Mouse (Mus musculus) MEL (cell line): ENCODE results near the gene Nudt3. TPM values are rescaled to one million over a fixed set of nuclear protein-coding genes. Genes with fewer than 3 reads are reported as not detected.

ENCODE experiments used
- DNase-seq: peaks from one replicate; pipeline ENCODE4 v3.0.0; 2011; ENCODE audit warnings: low read depth, low spot score
- H3K27ac ChIP-seq: 2 replicates; pipeline ENCODE4 v1.5.1; 2012; ENCODE audit warnings: low read depth, mild to moderate bottlenecking, control low read depth, low read length, moderate library complexity; ENCODE audit not compliant: control insufficient read depth
- H3K27me3 ChIP-seq, 2 experiments: fragments of 150-350 bp in 1 of 2; sonication (generic) in 1 of 2; 2 replicates each; pipeline ENCODE4 v1.6.1; 2012; ENCODE audit warnings: low read length in 2 of 2, mild to moderate bottlenecking in 2 of 2, improper control_type of control experiment in 1 of 2, moderate library complexity in 1 of 2; ENCODE audit not compliant: insufficient read depth in 2 of 2, control insufficient read depth in 1 of 2
- H3K36me3 ChIP-seq, 2 experiments: 2 replicates each; pipeline ENCODE4 v1.6.1; 2012 to 2014; ENCODE audit warnings: low read length in 2 of 2, improper control_type of control experiment in 1 of 2, inconsistent platforms in 1 of 2, mild to moderate bottlenecking in 1 of 2; ENCODE audit not compliant: insufficient read depth in 2 of 2, control insufficient read depth in 1 of 2
- H3K4me1 ChIP-seq, 2 experiments: fragments of 150-350 bp in 1 of 2; sonication (generic) in 1 of 2; 2 replicates each; pipeline ENCODE4 v1.6.1; 2012; ENCODE audit warnings: low read length in 2 of 2, improper control_type of control experiment in 1 of 2, mild to moderate bottlenecking in 1 of 2; ENCODE audit not compliant: insufficient read depth in 2 of 2, control insufficient read depth in 1 of 2
- H3K4me3 ChIP-seq, 2 experiments: fragments of 150-350 bp in 1 of 2; sonication (generic) in 1 of 2; 2 replicates each; pipeline ENCODE4 v1.5.1; 2012; ENCODE audit warnings: low read depth in 2 of 2, low read length in 2 of 2, mild to moderate bottlenecking in 2 of 2, moderate library complexity in 2 of 2, control low read depth in 1 of 2, improper control_type of control experiment in 1 of 2; ENCODE audit not compliant: control insufficient read depth in 1 of 2, insufficient read depth in 1 of 2
- H3K79me2 ChIP-seq: 2 replicates; pipeline ENCODE4 v1.6.1; 2012; ENCODE audit warnings: mild to moderate bottlenecking, low read length, moderate library complexity; ENCODE audit not compliant: control insufficient read depth, poor library complexity, insufficient read depth
- H3K9ac ChIP-seq: 2 replicates; pipeline ENCODE4 v1.6.1; 2012; ENCODE audit warnings: low read depth, mild to moderate bottlenecking, control low read depth, low read length, moderate library complexity; ENCODE audit not compliant: control insufficient read depth, poor library complexity, severe bottlenecking
- H3K9me3 ChIP-seq: fragments of 150-350 bp; sonication (generic); replicated peaks from 2 replicates; pipeline ENCODE4 v1.6.1; 2012; ENCODE audit warnings: mild to moderate bottlenecking, low read length, improper control_type of control experiment, moderate library complexity; ENCODE audit not compliant: insufficient read depth
- CHD1 ChIP-seq: IDR thresholded peaks from 2 replicates; pipeline ENCODE4 v1.6.1; 2012; ENCODE audit warnings: low read depth, mild to moderate bottlenecking, inconsistent platforms, low read length, improper control_type of control experiment
- EP300 ChIP-seq, 2 experiments: IDR thresholded peaks; 2 replicates each; pipeline ENCODE4 v1.6.1; 2011; ENCODE audit warnings: improper control_type of control experiment in 2 of 2, low read length in 2 of 2, low read depth in 1 of 2, mild to moderate bottlenecking in 1 of 2
- GABPA ChIP-seq: IDR thresholded peaks from 2 replicates; pipeline ENCODE4 v1.6.1; 2012; ENCODE audit warnings: low read depth, mild to moderate bottlenecking, inconsistent platforms, low read length, improper control_type of control experiment, moderate library complexity
- GATA1 ChIP-seq: IDR thresholded peaks from 2 replicates; pipeline ENCODE4 v1.6.1; 2011; ENCODE audit warnings: low read depth, low read length, improper control_type of control experiment
- JUND ChIP-seq: IDR thresholded peaks from 2 replicates; pipeline ENCODE4 v1.6.1; 2011; ENCODE audit warnings: low read depth, mild to moderate bottlenecking, improper control_type of control experiment, low read length
- MAX ChIP-seq: IDR thresholded peaks from 2 replicates; pipeline ENCODE4 v1.6.1; 2011; ENCODE audit warnings: low read length, improper control_type of control experiment
- MAZ ChIP-seq: IDR thresholded peaks from 2 replicates; pipeline ENCODE4 v1.6.1; 2012; ENCODE audit warnings: low read depth, mild to moderate bottlenecking, inconsistent platforms, low read length, improper control_type of control experiment
- MXI1 ChIP-seq: IDR thresholded peaks from 2 replicates; pipeline ENCODE4 v1.6.1; 2011; ENCODE audit warnings: mild to moderate bottlenecking, low read depth, low read length, improper control_type of control experiment
- MYC ChIP-seq: IDR thresholded peaks from 2 replicates; pipeline ENCODE4 v1.6.1; 2011; ENCODE audit warnings: low read depth, mild to moderate bottlenecking, low read length, improper control_type of control experiment, moderate library complexity
- NELFE ChIP-seq: IDR thresholded peaks from 2 replicates; pipeline ENCODE4 v1.6.1; 2011; ENCODE audit warnings: low read depth, low read length, improper control_type of control experiment
- NRF1 ChIP-seq: IDR thresholded peaks from 2 replicates; pipeline ENCODE4 v1.6.1; 2014; ENCODE audit warnings: low read depth, mild to moderate bottlenecking, inconsistent platforms, low read length, improper control_type of control experiment, moderate library complexity; ENCODE audit not compliant: poor library complexity, insufficient read depth, severe bottlenecking
- POLR2AphosphoS2 ChIP-seq: IDR thresholded peaks from 2 replicates; pipeline ENCODE4 v1.6.1; 2011; ENCODE audit warnings: low read length, improper control_type of control experiment
- POLR2AphosphoS5 ChIP-seq: IDR thresholded peaks from 2 replicates; pipeline ENCODE4 v1.6.1; 2012; ENCODE audit warnings: low read depth, borderline replicate concordance, mild to moderate bottlenecking, inconsistent platforms, low read length, moderate library complexity, mixed read lengths
- RCOR1 ChIP-seq: IDR thresholded peaks from 2 replicates; pipeline ENCODE4 v1.6.1; 2012; ENCODE audit warnings: low read depth, mild to moderate bottlenecking, inconsistent platforms, low read length, improper control_type of control experiment
- SIN3A ChIP-seq: IDR thresholded peaks from 2 replicates; pipeline ENCODE4 v1.6.1; 2012; ENCODE audit warnings: low read length, improper control_type of control experiment, inconsistent platforms
- TAL1 ChIP-seq: IDR thresholded peaks from 2 replicates; pipeline ENCODE4 v1.6.1; 2012; ENCODE audit warnings: mild to moderate bottlenecking, inconsistent platforms, low read length, moderate library complexity, mixed read lengths
- TBP ChIP-seq: IDR thresholded peaks from 2 replicates; pipeline ENCODE4 v1.8.0; 2011; ENCODE audit warnings: low read depth, low read length, improper control_type of control experiment
- TCF12 ChIP-seq: IDR thresholded peaks from 2 replicates; pipeline ENCODE4 v1.6.1; 2014; ENCODE audit warnings: low read depth, mild to moderate bottlenecking, inconsistent platforms, low read length, improper control_type of control experiment, moderate library complexity
- USF2 ChIP-seq, 2 experiments: IDR thresholded peaks; 2 replicates each; pipeline ENCODE4 v1.6.1; 2011 to 2012; ENCODE audit warnings: improper control_type of control experiment in 2 of 2, low read length in 2 of 2, borderline replicate concordance in 1 of 2, inconsistent platforms in 1 of 2, low read depth in 1 of 2, mild to moderate bottlenecking in 1 of 2; ENCODE audit not compliant: insufficient read depth in 1 of 2
- ZC3H11A ChIP-seq: IDR thresholded peaks from 2 replicates; pipeline ENCODE4 v1.6.1; 2012; ENCODE audit warnings: low read depth, mild to moderate bottlenecking, inconsistent platforms, low read length, improper control_type of control experiment
- ZKSCAN1 ChIP-seq: IDR thresholded peaks from 2 replicates; pipeline ENCODE4 v1.6.1; 2012; ENCODE audit warnings: low read depth, mild to moderate bottlenecking, inconsistent platforms, low read length, improper control_type of control experiment, moderate library complexity
- ZMIZ1 ChIP-seq: IDR thresholded peaks from 2 replicates; pipeline ENCODE4 v1.6.1; 2012; ENCODE audit warnings: low read depth, mild to moderate bottlenecking, inconsistent platforms, low read length, improper control_type of control experiment, moderate library complexity
- ZNF384 ChIP-seq: IDR thresholded peaks from 2 replicates; pipeline ENCODE4 v1.6.1; 2012; ENCODE audit warnings: low read depth, mild to moderate bottlenecking, inconsistent platforms, low read length, improper control_type of control experiment
- polyA plus RNA-seq, 2 experiments: library from polyadenylated mRNA; stranded (reverse) in 1 of 2; unstranded in 1 of 2; fragments of >175 nt in 1 of 2; fragments of >200 nt in 1 of 2; gene quantifications; 2 replicates each; pipeline versions ENCODE4 v1.2.1 to v1.2.4; 2012; ENCODE audit warnings: low replicate concordance in 2 of 2, low read depth in 1 of 2; ENCODE audit not compliant: insufficient read length in 2 of 2, insufficient read depth in 1 of 2, missing spikeins in 1 of 2
- total RNA-seq: library from RNA; depleted of rRNA; stranded (reverse); fragments of 300-350 nt; gene quantifications from 2 replicates; pipeline ENCODE4 v1.2.3, GENCODE M21; 2012

Gene Nudt3
- total and polyA plus RNA-seq, 3 experiments: 96.5 to 258 (median 97.0) TPM

- H3K79me2 ChIP-seq: peaks cover 81% of the 10 kb centered on the region
- no peaks in the 10 kb centered on the region for H3K27me3 ChIP-seq
- peak; percentile 47 for DNase-seq
- H3K27ac ChIP-seq: 0 out of 2 replicates have a peak overlapping the region, but pooled peaks have one; percentile 1
- H3K9me3 ChIP-seq: no peaks in the 10 kb centered on the region
- TF ChIP-seq NRF1: no peak
- TF ChIP-seq MAZ: no peak
- TF ChIP-seq MXI1: no peak
- TF ChIP-seq GATA1: no peak
- H3K9ac ChIP-seq: no peak overlapping the region
- H3K4me3 ChIP-seq: no peak overlapping the region
- peaks cover 11 to 24% of the 10 kb centered on the region in 2 experiments for H3K4me1 ChIP-seq
- peaks cover 0 to 17% of the 10 kb centered on the region in 2 experiments for H3K36me3 ChIP-seq
These were observed 11.3 kb downstream of the Nudt3 start for GRCm38 (mm10) chr17:27611994-27612393.

GRCm38 (mm10) chr17:27611519-27611884, 11.8 kb downstream of the Nudt3 start:
- Histone ChIP-seq H3K27ac (peak overlapping the region; percentile 14; the same call in 1 of the 2 replicates), H3K4me3 (no peak overlapping the region), H3K36me3 (peaks cover 0 to 17% of the 10 kb centered on the region in 2 experiments)

DNA sequence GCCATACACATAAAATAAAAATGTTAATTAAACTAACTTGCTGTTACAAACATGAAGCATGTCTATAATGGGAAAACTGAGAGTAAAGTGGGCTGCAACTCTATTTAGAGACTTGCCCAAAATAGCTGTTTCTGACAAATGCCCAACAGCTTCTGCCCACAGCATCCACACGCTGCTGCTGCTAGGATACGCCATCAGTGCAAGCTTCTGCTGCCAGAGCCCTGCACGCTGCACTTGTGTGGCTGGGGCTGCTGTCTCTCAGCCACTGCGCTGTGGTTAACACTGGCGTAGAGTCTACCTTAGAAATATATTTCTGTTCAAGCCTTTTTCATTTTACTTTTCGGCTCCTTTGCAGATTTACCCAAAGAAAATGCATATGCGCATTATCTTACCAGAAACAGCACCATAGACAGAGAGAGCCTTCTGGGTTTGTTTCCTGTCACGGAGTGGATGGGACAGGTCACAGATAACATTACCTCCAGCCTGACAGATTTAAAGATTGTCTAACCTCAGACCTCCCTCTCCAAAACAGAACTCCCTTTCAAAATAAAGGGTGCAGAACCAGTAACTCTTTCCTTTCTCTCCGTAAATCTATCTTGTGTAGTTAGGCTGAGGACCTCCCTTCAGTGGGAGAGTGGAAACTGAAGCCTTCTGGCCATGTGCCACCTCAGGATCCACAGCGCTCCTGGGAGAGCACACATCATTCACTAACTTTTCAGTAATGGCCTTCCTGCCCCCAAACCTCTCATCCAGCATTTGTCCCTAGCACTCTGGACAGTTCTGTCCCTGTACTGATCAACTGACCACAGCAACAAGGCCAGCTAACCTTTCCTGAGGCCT, 12.4 kb downstream of the Nudt3 start:
- no peaks in the 10 kb centered on the region for H3K27me3 ChIP-seq
- peaks cover 0 to 17% of the 10 kb centered on the region in 2 experiments for H3K36me3 ChIP-seq
- H3K9ac ChIP-seq: no peak overlapping the region
- peaks cover 11 to 27% of the 10 kb centered on the region in 2 experiments for H3K4me1 ChIP-seq
- no peaks in the 10 kb centered on the region for H3K9me3 ChIP-seq
- peak overlapping the region; percentile 14; the same call in 1 of the 2 replicates for H3K27ac ChIP-seq
- H3K4me3 ChIP-seq: no peak overlapping the region
- DNase-seq: peak; percentile 39
- peaks cover 84% of the 10 kb centered on the region for H3K79me2 ChIP-seq
- TF ChIP-seq SIN3A: peak; percentile 75
- peak; percentile 58 to 63 for TF ChIP-seq EP300 (IDR thresholded peaks at IDR 0.05; ENCODE audit: low read depth in 1 of 2, low read length in 2 of 2)
- TF ChIP-seq CHD1: no peak
- no peak for TF ChIP-seq POLR2AphosphoS2
- TF ChIP-seq TBP: no peak
- no peak for TF ChIP-seq GABPA
- TF ChIP-seq NELFE: no peak
- peak; percentile 70 for TF ChIP-seq GATA1
- no peak for TF ChIP-seq USF2 (IDR thresholded peaks at IDR 0.05; ENCODE audit: borderline replicate concordance in 1 of 2, insufficient read depth in 1 of 2, low read depth in 1 of 2, low read length in 2 of 2)
- TF ChIP-seq ZC3H11A: no peak
- peak; percentile 45 for TF ChIP-seq TAL1
- TF ChIP-seq ZMIZ1: no peak
- TF ChIP-seq POLR2AphosphoS5: no peak
- TF ChIP-seq MAX: peak; percentile 19; the same call in 1 of the 2 replicates
- TF ChIP-seq TCF12: peak; percentile 60
- no peak for TF ChIP-seq ZNF384
- TF ChIP-seq MXI1: peak; percentile 61; the same call in 1 of the 2 replicates
- 0 out of 2 replicates have a peak, but pooled peaks have one; percentile 27 for TF ChIP-seq JUND
- no peak for TF ChIP-seq ZKSCAN1
- TF ChIP-seq MYC: no peak

More at GRCm38 (mm10) chr17:27611519-27611884, 11.8 kb downstream of the Nudt3 start:
- 0 out of 2 replicates have a peak, but pooled peaks have one; percentile 12 for TF ChIP-seq RCOR1
- TF ChIP-seq GATA1: peak; percentile 44; the same call in 1 of the 2 replicates
- TF ChIP-seq MXI1: no peak
- Histone ChIP-seq H3K9ac (no peak overlapping the region), H3K4me1 (peaks cover 11 to 24% of the 10 kb centered on the region in 2 experiments), H3K27me3 (no peaks in the 10 kb centered on the region), H3K9me3 (no peaks in the 10 kb centered on the region), H3K79me2 (peaks cover 80% of the 10 kb centered on the region)
- peak; percentile 51 for DNase-seq
